Mouse (Mus musculus): ENCODE data around the gene Pradc1. TPM values are rescaled to one million over a fixed set of nuclear protein-coding genes. Genes with fewer than 3 reads are reported as not detected.

Gene Pradc1
- total and polyA plus RNA-seq, 2 experiments from 2014 or later, result 8.6 to 25.3 TPM

DNA sequence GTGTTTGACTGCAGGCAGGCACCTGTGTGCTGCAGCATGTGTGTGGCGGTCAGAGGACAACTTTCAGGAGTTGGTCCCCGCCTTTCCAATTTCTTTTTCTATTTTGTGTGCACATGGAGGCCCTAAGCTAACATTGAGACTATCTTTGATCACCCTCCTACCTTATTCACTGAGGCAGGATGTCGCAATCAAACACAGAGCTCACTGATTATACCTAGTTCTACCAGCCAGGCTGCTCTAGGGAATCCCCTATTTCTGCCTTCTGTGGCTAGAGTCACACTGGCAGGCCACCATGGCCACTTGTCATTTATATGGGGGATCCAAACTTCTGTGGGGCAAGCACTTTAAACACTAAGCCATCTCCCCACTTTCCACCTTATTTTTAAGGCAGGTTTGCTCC, 37.9 kb upstream of the Pradc1 start:
- H3K4me3 ChIP-seq (ENCODE audit: low read depth, low read length), result no peak overlapping the region
- no peak for TF ChIP-seq CTCF (IDR thresholded peaks at IDR 0.05)
- ATAC-seq (ENCODE audit: low FRiP score) (no peak), DNase-seq (ENCODE audit: low spot score) (no peak)
- H3K4me1 ChIP-seq (ENCODE audit: insufficient read depth, low read length), result no peaks in the 10 kb centered on the region
- H3K27me3 ChIP-seq (ENCODE audit: insufficient read depth, low read length), result no peaks in the 10 kb centered on the region; the same call in 1 of the 2 replicates
- no peaks in the 10 kb centered on the region for H3K36me3 ChIP-seq (ENCODE audit: insufficient read depth, low read length)
- no peak overlapping the region for H3K27ac ChIP-seq (ENCODE audit: low read depth, low read length)
- 77% methylated on average over 3 of the region's 3 CpGs for WGBS
- H3K9me3 ChIP-seq (ENCODE audit: low read length), result no peaks in the 10 kb centered on the region
- no peak overlapping the region for H3K4me2 ChIP-seq (ENCODE audit: low read depth, low read length, poor library complexity, severe bottlenecking)
- no peak overlapping the region for H3K9ac ChIP-seq (replicated peaks; ENCODE audit: low read length, poor library complexity, severe bottlenecking)

DNA sequence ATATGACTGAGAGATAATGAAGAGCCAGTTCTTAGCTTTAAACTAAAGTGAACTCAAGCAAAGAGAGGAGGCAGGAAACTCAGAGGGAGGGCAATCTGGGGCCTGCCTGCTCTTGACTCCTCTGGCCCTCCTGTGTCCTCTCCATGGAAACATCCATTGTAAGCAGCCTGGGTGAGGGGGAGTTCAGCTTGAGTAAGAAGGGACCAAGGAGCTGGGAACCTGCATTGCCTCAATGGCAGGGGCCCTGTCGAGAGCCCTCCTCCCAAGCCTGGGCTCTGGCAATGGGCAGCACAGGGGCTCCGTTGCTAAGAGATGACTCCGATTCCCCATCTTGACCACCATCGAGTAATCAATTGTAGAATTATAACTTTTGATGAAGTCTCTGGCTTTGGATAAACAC, 36.7 kb upstream of the Pradc1 start:
- Histone ChIP-seq H3K4me1 (ENCODE audit: insufficient read depth, low read length) (0 out of 2 replicates have a peak, but pooled peaks cover 6% of the 10 kb centered on the region), H3K9ac (replicated peaks; ENCODE audit: low read length, poor library complexity, severe bottlenecking) (no peak overlapping the region), H3K36me3 (ENCODE audit: insufficient read depth, low read length) (peaks cover 6% of the 10 kb centered on the region), H3K4me2 (ENCODE audit: low read depth, low read length, poor library complexity, severe bottlenecking) (no peak overlapping the region), H3K27ac (ENCODE audit: low read depth, low read length) (no peak overlapping the region), H3K9me3 (ENCODE audit: low read length) (no peaks in the 10 kb centered on the region), H3K4me3 (ENCODE audit: low read depth, low read length) (no peak overlapping the region), H3K27me3 (ENCODE audit: insufficient read depth, low read length) (peaks cover 7% of the 10 kb centered on the region)
- WGBS, result 23% methylated on average over 4 of the region's 4 CpGs
- ATAC-seq (ENCODE audit: low FRiP score), result no peak
- TF ChIP-seq CTCF (IDR thresholded peaks at IDR 0.05), result no peak
- no peak for DNase-seq (ENCODE audit: low spot score)

DNA sequence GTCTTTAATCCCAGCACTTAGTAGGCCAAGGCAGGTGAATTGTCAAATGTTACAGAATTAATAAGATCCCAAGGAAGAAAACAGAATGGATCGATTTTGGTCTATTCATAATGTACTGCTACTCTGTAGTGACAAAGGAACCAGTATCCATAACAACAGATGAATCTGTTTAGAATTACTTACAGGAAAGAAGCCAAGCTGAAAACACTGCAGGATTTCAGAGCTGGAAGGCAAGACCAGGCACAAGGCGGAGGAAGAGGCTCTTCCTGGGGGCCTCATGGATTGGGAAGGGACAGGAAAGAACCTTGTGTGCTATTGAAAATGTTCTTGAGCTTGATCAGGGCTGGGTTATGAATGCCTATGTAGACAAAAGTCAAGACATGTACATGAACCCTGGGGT, 34.0 kb upstream of the Pradc1 start:
- H3K4me1 ChIP-seq (ENCODE audit: insufficient read depth, low read length), result 0 out of 2 replicates have a peak, but pooled peaks cover 6% of the 10 kb centered on the region
- WGBS, result 60% methylated on average over 2 of the region's 2 CpGs
- H3K4me2 ChIP-seq (ENCODE audit: low read depth, low read length, poor library complexity, severe bottlenecking), result no peak overlapping the region
- DNase-seq (ENCODE audit: low spot score) (no peak), ATAC-seq (ENCODE audit: low FRiP score) (no peak)
- no peaks in the 10 kb centered on the region for H3K9me3 ChIP-seq (ENCODE audit: low read length)
- peaks cover 6% of the 10 kb centered on the region for H3K36me3 ChIP-seq (ENCODE audit: insufficient read depth, low read length)
- no peak for TF ChIP-seq CTCF (IDR thresholded peaks at IDR 0.05)
- H3K4me3 ChIP-seq (ENCODE audit: low read depth, low read length), result no peak overlapping the region
- no peak overlapping the region for H3K27ac ChIP-seq (ENCODE audit: low read depth, low read length)
- no peak overlapping the region for H3K9ac ChIP-seq (replicated peaks; ENCODE audit: low read length, poor library complexity, severe bottlenecking)
- H3K27me3 ChIP-seq (ENCODE audit: insufficient read depth, low read length), result peaks cover 7% of the 10 kb centered on the region

DNA sequence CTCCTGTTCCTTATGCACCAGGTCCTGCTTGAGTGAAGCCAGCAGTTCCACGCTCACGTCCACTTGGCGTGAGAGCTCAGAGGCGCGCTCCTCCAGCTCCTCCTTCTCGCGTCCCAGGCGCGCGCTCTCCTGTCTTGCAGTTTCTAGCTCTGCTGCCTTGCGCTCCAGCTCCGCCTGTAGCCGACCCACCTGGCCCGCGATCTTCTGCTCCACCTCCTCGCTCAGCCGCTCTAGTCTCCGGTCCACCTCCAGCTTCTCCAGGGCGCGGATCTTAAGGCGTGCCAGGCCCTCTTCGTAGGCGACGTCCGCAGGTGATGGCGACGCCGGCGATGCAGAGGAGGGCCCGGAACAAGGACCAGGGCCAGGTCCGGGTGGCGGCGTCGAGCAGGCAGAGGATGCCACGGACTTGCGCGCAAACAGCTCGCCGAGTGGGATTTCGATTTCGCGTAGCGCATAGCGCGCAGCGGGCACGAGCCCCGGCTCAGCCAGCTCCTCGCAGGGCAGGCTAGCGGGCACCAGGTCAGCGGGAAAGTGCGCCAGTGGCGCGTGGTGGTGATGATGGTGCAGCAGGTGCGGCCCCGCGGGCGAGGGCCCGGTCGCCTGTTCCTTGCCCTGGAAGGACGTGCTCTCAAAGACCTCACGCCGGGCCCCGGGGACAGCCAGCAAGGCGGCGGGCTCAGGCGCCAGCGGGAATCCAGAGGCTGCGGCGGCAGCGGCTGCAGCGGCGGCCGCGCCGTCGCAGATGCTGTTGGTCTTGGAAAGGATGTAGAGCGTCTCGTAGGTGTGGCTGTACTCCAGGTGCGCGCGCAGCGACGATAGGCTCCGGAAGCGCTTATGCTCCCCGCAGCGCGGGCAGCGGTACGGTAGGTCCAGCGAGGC, 32.3 kb upstream of the Pradc1 start:
- peak overlapping the region; percentile 33; the same call in 1 of the 2 replicates for H3K9ac ChIP-seq (replicated peaks; ENCODE audit: low read length, poor library complexity, severe bottlenecking)
- peaks cover 15% of the 10 kb centered on the region for H3K36me3 ChIP-seq (ENCODE audit: insufficient read depth, low read length)
- peak overlapping the region; percentile 45 for H3K4me2 ChIP-seq (ENCODE audit: low read depth, low read length, poor library complexity, severe bottlenecking)
- TF ChIP-seq CTCF (IDR thresholded peaks at IDR 0.05), result 0 out of 2 replicates have a peak, but pooled peaks have one; percentile 9
- H3K27ac ChIP-seq (ENCODE audit: low read depth, low read length), result no peak overlapping the region
- peaks cover 7% of the 10 kb centered on the region for H3K27me3 ChIP-seq (ENCODE audit: insufficient read depth, low read length)
- no peaks in the 10 kb centered on the region for H3K9me3 ChIP-seq (ENCODE audit: low read length)
- ATAC-seq (ENCODE audit: low FRiP score), result no peak
- no peak for DNase-seq (ENCODE audit: low spot score)
- peak overlapping the region; percentile 30 for H3K4me3 ChIP-seq (ENCODE audit: low read depth, low read length)
- 12% methylated on average over 88 of the region's 92 CpGs for WGBS
- H3K4me1 ChIP-seq (ENCODE audit: insufficient read depth, low read length), result 0 out of 2 replicates have a peak, but pooled peaks cover 6% of the 10 kb centered on the region

DNA sequence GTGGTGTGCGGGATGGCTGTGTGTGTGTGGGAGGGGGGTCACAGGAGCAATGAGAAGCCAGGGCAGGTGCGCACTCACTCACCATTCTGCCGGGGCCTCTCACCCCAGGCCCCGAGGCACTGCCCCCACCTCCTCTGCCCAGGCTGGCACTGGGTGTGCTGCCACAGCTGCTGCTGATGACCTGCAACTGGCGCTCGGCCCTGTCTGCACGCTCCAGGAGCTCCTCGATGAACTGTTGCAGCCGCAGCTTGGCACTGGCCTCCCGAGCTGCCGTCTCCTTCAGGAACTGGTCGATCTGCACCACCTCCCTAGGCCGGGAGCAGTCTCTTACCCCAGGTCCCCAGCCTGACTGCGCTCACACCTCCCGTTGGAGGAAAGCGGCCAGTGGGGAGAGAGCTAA, 28.9 kb upstream of the Pradc1 start:
- Histone ChIP-seq H3K9ac (replicated peaks; ENCODE audit: low read length, poor library complexity, severe bottlenecking) (no peak overlapping the region), H3K9me3 (ENCODE audit: low read length) (no peaks in the 10 kb centered on the region), H3K27me3 (ENCODE audit: insufficient read depth, low read length) (peaks cover 7% of the 10 kb centered on the region; the same call in 1 of the 2 replicates), H3K27ac (ENCODE audit: low read depth, low read length) (no peak overlapping the region), H3K4me2 (ENCODE audit: low read depth, low read length, poor library complexity, severe bottlenecking) (no peak overlapping the region), H3K36me3 (ENCODE audit: insufficient read depth, low read length) (peaks cover 15% of the 10 kb centered on the region), H3K4me3 (ENCODE audit: low read depth, low read length) (no peak overlapping the region), H3K4me1 (ENCODE audit: insufficient read depth, low read length) (0 out of 2 replicates have a peak, but pooled peaks cover 6% of the 10 kb centered on the region)
- 75% methylated on average over 16 of the region's 16 CpGs for WGBS
- no peak for ATAC-seq (ENCODE audit: low FRiP score)
- TF ChIP-seq CTCF (IDR thresholded peaks at IDR 0.05), result no peak
- DNase-seq (ENCODE audit: low spot score), result no peak

DNA sequence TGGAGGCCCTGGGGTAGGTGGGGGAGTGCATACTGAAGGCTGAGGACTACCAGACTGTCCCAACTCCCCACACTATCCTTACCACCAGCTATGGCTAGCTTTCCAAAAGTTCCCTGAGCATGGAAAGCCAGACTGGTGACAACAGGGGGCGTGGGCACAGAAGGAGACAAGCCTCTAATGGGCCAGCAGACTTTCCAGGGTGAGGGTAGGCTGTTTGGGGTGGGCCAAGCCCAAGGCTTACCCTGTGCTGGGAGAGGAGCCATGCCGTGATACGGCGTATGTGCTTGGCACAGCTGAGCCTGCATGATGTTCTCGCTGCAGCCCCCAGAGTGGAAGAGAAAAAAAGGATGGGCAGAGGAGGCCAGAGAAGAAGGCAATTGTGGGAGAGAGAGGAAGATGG, 28.2 kb upstream of the Pradc1 start:
- Histone ChIP-seq H3K27ac (ENCODE audit: low read depth, low read length) (no peak overlapping the region), H3K4me2 (ENCODE audit: low read depth, low read length, poor library complexity, severe bottlenecking) (no peak overlapping the region), H3K4me1 (ENCODE audit: insufficient read depth, low read length) (0 out of 2 replicates have a peak, but pooled peaks cover 6% of the 10 kb centered on the region), H3K9me3 (ENCODE audit: low read length) (no peaks in the 10 kb centered on the region), H3K27me3 (ENCODE audit: insufficient read depth, low read length) (peaks cover 7% of the 10 kb centered on the region; the same call in 1 of the 2 replicates), H3K9ac (replicated peaks; ENCODE audit: low read length, poor library complexity, severe bottlenecking) (no peak overlapping the region), H3K36me3 (ENCODE audit: insufficient read depth, low read length) (peaks cover 21% of the 10 kb centered on the region), H3K4me3 (ENCODE audit: low read depth, low read length) (no peak overlapping the region)
- 79% methylated on average over 5 of the region's 5 CpGs for WGBS
- no peak for ATAC-seq (ENCODE audit: low FRiP score)
- TF ChIP-seq CTCF (IDR thresholded peaks at IDR 0.05), result no peak
- no peak for DNase-seq (ENCODE audit: low spot score)
